Mouse (Mus musculus) hindbrain, postnatal 0 days (tissue): Measurements from ENCODE around the gene Tmem196. TPM values are rescaled to one million over a fixed set of nuclear protein-coding genes. Genes with fewer than 3 reads are reported as not detected.
"Not testable (repeated sequence)": the region's sequence is repeated elsewhere in the genome, so short reads cannot be mapped to it uniquely, and the experiment has no call there.

Source experiments
- ATAC-seq: fragments of 200-750 bp; cut with Nextera tagmentation; 2 replicates; pipeline ENCODE4 v1.8.0; 2017; ENCODE audit warnings: mild to moderate bottlenecking, moderate TSS enrichment, moderate library complexity
- DNase-seq: peaks from one replicate; pipeline ENCODE4 v3.0.0-alpha.2; 2015; ENCODE audit warnings: low spot score
- H3K27ac ChIP-seq: fragments of 300-500 bp; sonication (generic); 2 replicates; pipeline ENCODE4 v1.5.1; 2014; ENCODE audit warnings: mild to moderate bottlenecking
- H3K27me3 ChIP-seq: fragments of 300-500 bp; sonication (generic); 2 replicates; pipeline ENCODE4 v1.6.1; 2014; ENCODE audit warnings: low read length, mixed read lengths; ENCODE audit not compliant: insufficient read depth
- H3K36me3 ChIP-seq: fragments of 300-500 bp; sonication (generic); 2 replicates; pipeline ENCODE4 v1.6.1; 2014; ENCODE audit warnings: low read length, mixed read lengths; ENCODE audit not compliant: insufficient read depth
- H3K4me1 ChIP-seq: fragments of 300-500 bp; sonication (generic); 2 replicates; pipeline ENCODE4 v1.6.1; 2014; ENCODE audit warnings: antibody characterized with exemption, low read length, mixed read lengths; ENCODE audit not compliant: insufficient read depth
- H3K4me2 ChIP-seq: fragments of 300-500 bp; sonication (generic); 2 replicates; pipeline ENCODE4 v1.6.1; 2014; ENCODE audit warnings: low read depth, mild to moderate bottlenecking, low read length, moderate library complexity, mixed read lengths
- H3K4me3 ChIP-seq: fragments of 300-500 bp; sonication (generic); 2 replicates; pipeline ENCODE4 v1.5.1; 2014; ENCODE audit warnings: low read length
- H3K9ac ChIP-seq: fragments of 300-500 bp; sonication (generic); replicated peaks from 2 replicates; pipeline ENCODE4 v1.6.1; 2014; ENCODE audit warnings: mild to moderate bottlenecking, low read length, moderate library complexity, mixed read lengths
- H3K9me3 ChIP-seq: fragments of 300-500 bp; sonication (generic); 2 replicates; pipeline ENCODE4 v1.6.1; 2016; ENCODE audit warnings: low read length, mixed read lengths
- CTCF ChIP-seq: IDR thresholded peaks from 2 replicates; pipeline ENCODE4 v1.5.1; 2016; ENCODE audit warnings: antibody characterized with exemption, control low read depth, low read depth
- WGBS: fragments of 180-500 bp; shearing (Covaris S2); extraction: QIAGEN DNeasy Blood & Tissue Kit; methylation state at CpG from one replicate; pipeline ENCODE4 v1.1.7; 2014; 5-methylcytosine and 5-hydroxymethylcytosine counted together
- polyA plus RNA-seq: library from polyadenylated mRNA; unstranded; fragments of >200 nt; fragmentation: Nextera tagmentation; extraction: Ambion mirVana; gene quantifications from 2 replicates; pipeline ENCODE4 v1.2.1, GENCODE M21; 2015
- total RNA-seq: library from RNA; depleted of rRNA; stranded (reverse); fragments of >200 nt; gene quantifications from 2 replicates; pipeline ENCODE4 v1.2.3, GENCODE M21; 2014

Tmem196 gene
- total and polyA plus RNA-seq, 2 experiments from 2014 or later = 14.5 to 18.6 TPM

- WGBS = 77% methylated on average over 1 of the region's 1 CpGs
- Histone ChIP-seq H3K36me3 (no peaks in the 10 kb centered on the region), H3K27ac (no peak overlapping the region), H3K9me3 (no peaks in the 10 kb centered on the region), H3K4me3 (no peak overlapping the region), H3K27me3 (no peaks in the 10 kb centered on the region), H3K4me2 (no peak overlapping the region), H3K9ac (no peak overlapping the region), H3K4me1 (no peaks in the 10 kb centered on the region)
- ATAC-seq (no peak), DNase-seq (no peak)
- TF ChIP-seq CTCF = no peak
Observed at GRCm38 (mm10) chr12:119998267-119998666, 52.6 kb downstream of the Tmem196 start.

GRCm38 (mm10) chr12:120004280-120004679 lies 58.7 kb downstream of the Tmem196 start:
- H3K9me3 ChIP-seq = no peaks in the 10 kb centered on the region
- DNase-seq = no peak
- TF ChIP-seq CTCF = no peak

GRCm38 (mm10) chr12:120014768-120015167 lies 69.1 kb downstream of the Tmem196 start:
- H3K4me3 ChIP-seq = no peak overlapping the region
- peak; percentile 35 for DNase-seq
- H3K9me3 ChIP-seq = no peaks in the 10 kb centered on the region
- TF ChIP-seq CTCF = no peak
- peak overlapping the region; percentile 67 for H3K27ac ChIP-seq
- WGBS = 29% methylated on average over 4 of the region's 4 CpGs
- ATAC-seq = peak; percentile 38; the same call in 1 of the 2 replicates
- H3K9ac ChIP-seq = no peak overlapping the region
- H3K4me2 ChIP-seq = no peak overlapping the region
- H3K36me3 ChIP-seq = no peaks in the 10 kb centered on the region
- H3K4me1 ChIP-seq = no peaks in the 10 kb centered on the region
- H3K27me3 ChIP-seq = no peaks in the 10 kb centered on the region

More at GRCm38 (mm10) chr12:120004280-120004679, 58.7 kb downstream of the Tmem196 start:
- Histone ChIP-seq H3K27ac (no peak overlapping the region), H3K9ac (no peak overlapping the region), H3K4me1 (no peaks in the 10 kb centered on the region), H3K36me3 (no peaks in the 10 kb centered on the region), H3K4me2 (no peak overlapping the region), H3K27me3 (no peaks in the 10 kb centered on the region), H3K4me3 (no peak overlapping the region)
- ATAC-seq = no peak

GRCm38 (mm10) chr12:120015201-120015600 lies 69.6 kb downstream of the Tmem196 start:
- H3K4me2 ChIP-seq = no peak overlapping the region
- ATAC-seq (no peak), DNase-seq (peak; percentile 13)
- no peaks in the 10 kb centered on the region for H3K9me3 ChIP-seq
- H3K27ac ChIP-seq = 0 out of 2 replicates have a peak overlapping the region, but pooled peaks have one; percentile 67
- no peaks in the 10 kb centered on the region for H3K36me3 ChIP-seq
- H3K4me3 ChIP-seq = no peak overlapping the region
- WGBS = 12% methylated on average over 1 of the region's 1 CpGs
- no peak for TF ChIP-seq CTCF
- no peaks in the 10 kb centered on the region for H3K4me1 ChIP-seq
- H3K9ac ChIP-seq = no peak overlapping the region
- H3K27me3 ChIP-seq = no peaks in the 10 kb centered on the region

- not testable (repeated sequence) for H3K27me3 ChIP-seq, H3K4me1 ChIP-seq, H3K4me3 ChIP-seq, H3K9ac ChIP-seq, H3K36me3 ChIP-seq, H3K27ac ChIP-seq, ATAC-seq, H3K9me3 ChIP-seq, H3K4me2 ChIP-seq
- peak; percentile 72 for TF ChIP-seq CTCF
- WGBS = 82% methylated on average over 15 of the region's 15 CpGs
- peak; percentile 90 for DNase-seq
Observed at GRCm38 (mm10) chr12:120028089-120028959, 82.7 kb downstream of the Tmem196 start.
